Comparison of ENCODE assay signal across 8 mouse cellular contexts in genomic region chr8:120046258-120047020, GRCm38 (mm10). TPM values are rescaled to one million over a fixed set of nuclear protein-coding genes. Genes with fewer than 3 reads are reported as not detected.
A peak's percentile ranks its signal among the peaks of the same experiment; 100 is the strongest.
DNase-seq lines count a peak whose midpoint lies in the region; ATAC-seq lines count a peak whose summit lies in the region.

No protein-coding gene starts in this region.

- intact Hi-C loops in heart, postnatal 25 days (cut with DNase I) = no loop called here

- peak; percentile 95 for DNase-seq in Muller cell, postnatal 12 days (ENCODE audit: inconsistent ontology term)
- DNase-seq in brain, embryonic 18.5 days (ENCODE audit: low read depth, low spot score) = peak; percentile 42
- peak; percentile 91 for DNase-seq in heart, postnatal 25 days (ENCODE audit: low spot score)
- peak; percentile 74 to 91 for DNase-seq in layer of hippocampus, postnatal 14 days (ENCODE audit: low spot score in 2 of 2)
- peak; percentile 60 to 81 for DNase-seq in lung, postnatal 4 days
- peak; percentile 87 for DNase-seq in urinary bladder, postnatal 14 days (ENCODE audit: low spot score)
- no peak for DNase-seq in thymus, postnatal 0 days (ENCODE audit: low spot score)

- peak; percentile 89 for ATAC-seq in frontal cortex, adult (ENCODE audit: low TSS enrichment)

RNA-seq across cellular contexts. Expression of gene Crispld2, which starts 54.2 kb away (rescaled TPM):
- total RNA-seq in heart, postnatal 25 days (2021) = 10 to 100 TPM; 21.7 to 25.7 TPM
- 1 to 10 TPM; 1.6 to 2.1 TPM for total RNA-seq in layer of hippocampus, postnatal 14 days (2021)
- 2.4 TPM in 2 replicates for polyA plus RNA-seq in thymus, postnatal 0 days (2015; fragmentation: Nextera tagmentation; extraction: Ambion mirVana)

RNA-seq across cellular contexts. Expression of gene Zdhhc7, which starts 54.8 kb away (rescaled TPM):
- total RNA-seq in heart, postnatal 25 days (2021) = 10 to 100 TPM; 35.4 to 36.4 TPM
- total RNA-seq in layer of hippocampus, postnatal 14 days (2021) = 10 to 100 TPM; 39.1 to 42.1 TPM
- polyA plus RNA-seq in thymus, postnatal 0 days (2015; fragmentation: Nextera tagmentation; extraction: Ambion mirVana) = 30.6 and 35.9 TPM in 2 replicates

Comparison
In these comparisons a context has a peak if more than half of its experiments do, and no peak if none do; other contexts are left out.
1. RNA of gene Crispld2, which starts 54.2 kb away (total RNA-seq): 21.7 to 25.7 TPM in heart, postnatal 25 days; 1.6 to 2.1 TPM in layer of hippocampus, postnatal 14 days; every median in the first group is over 4 times any median in the second.